Mouse (Mus musculus): ENCODE measurements around the gene Chst15. TPM values are rescaled to one million over a fixed set of nuclear protein-coding genes. Genes with fewer than 3 reads are reported as not detected.
A peak's percentile ranks its signal among the peaks of the same experiment; 100 is the strongest.

Chst15 gene
- polyA plus RNA-seq, 1 experiment from 2014 or later, result 25.5 TPM

- WGBS, result 87% methylated on average over 4 of the region's 4 CpGs
- H3K36me3 ChIP-seq (ENCODE audit: control insufficient read depth, insufficient read depth, low read length), result peaks cover 10% of the 10 kb centered on the region; the same call in 1 of the 2 replicates
Observed at GRCm38 (mm10) chr7:132267721-132268498, 49.1 kb downstream of the Chst15 start.

GRCm38 (mm10) chr7:132264763-132265162 is 52.3 kb downstream of the Chst15 start:
- peaks cover 16% of the 10 kb centered on the region for H3K36me3 ChIP-seq (ENCODE audit: control insufficient read depth, insufficient read depth, low read length)
- no peaks in the 10 kb centered on the region for H3K9me3 ChIP-seq (ENCODE audit: control insufficient read depth, low read length)
- H3K4me2 ChIP-seq (replicated peaks; ENCODE audit: low read depth, low read length), result no peak overlapping the region
- no peak for DNase-seq (ENCODE audit: low spot score)
- no peak for ATAC-seq (ENCODE audit: low FRiP score)
- peak overlapping the region; percentile 87 for H3K27ac ChIP-seq (ENCODE audit: low read depth, low read length)
- 65% methylated on average over 3 of the region's 3 CpGs for WGBS
- no peak overlapping the region for H3K4me3 ChIP-seq (ENCODE audit: low read depth, low read length)
- no peaks in the 10 kb centered on the region for H3K27me3 ChIP-seq (ENCODE audit: control insufficient read depth, insufficient read depth, low read length)
- peaks cover 10% of the 10 kb centered on the region; the same call in 1 of the 2 replicates for H3K4me1 ChIP-seq (replicated peaks; ENCODE audit: control insufficient read depth, insufficient read depth, low read length)
- no peak overlapping the region for H3K9ac ChIP-seq (ENCODE audit: low read depth, low read length)

More at GRCm38 (mm10) chr7:132267721-132268498, 49.1 kb downstream of the Chst15 start:
- no peak for DNase-seq (ENCODE audit: low spot score)
- peaks cover 10% of the 10 kb centered on the region; the same call in 1 of the 2 replicates for H3K4me1 ChIP-seq (replicated peaks; ENCODE audit: control insufficient read depth, insufficient read depth, low read length)
- no peaks in the 10 kb centered on the region for H3K27me3 ChIP-seq (ENCODE audit: control insufficient read depth, insufficient read depth, low read length)
- no peak overlapping the region for H3K9ac ChIP-seq (ENCODE audit: low read depth, low read length)
- no peaks in the 10 kb centered on the region for H3K9me3 ChIP-seq (ENCODE audit: control insufficient read depth, low read length)
- H3K4me2 ChIP-seq (replicated peaks; ENCODE audit: low read depth, low read length), result no peak overlapping the region
- no peak overlapping the region for H3K27ac ChIP-seq (ENCODE audit: low read depth, low read length)
- H3K4me3 ChIP-seq (ENCODE audit: low read depth, low read length), result no peak overlapping the region
- no peak for ATAC-seq (ENCODE audit: low FRiP score)

GRCm38 (mm10) chr7:132263186-132263585 is 53.8 kb downstream of the Chst15 start:
- Histone ChIP-seq H3K27ac (ENCODE audit: low read depth, low read length) (peak overlapping the region; percentile 87), H3K9ac (ENCODE audit: low read depth, low read length) (no peak overlapping the region; the same call in 1 of the 2 replicates), H3K36me3 (ENCODE audit: control insufficient read depth, insufficient read depth, low read length) (peaks cover 10% of the 10 kb centered on the region), H3K4me1 (replicated peaks; ENCODE audit: control insufficient read depth, insufficient read depth, low read length) (peaks cover 10% of the 10 kb centered on the region; the same call in 1 of the 2 replicates), H3K4me3 (ENCODE audit: low read depth, low read length) (no peak overlapping the region), H3K4me2 (replicated peaks; ENCODE audit: low read depth, low read length) (no peak overlapping the region), H3K27me3 (ENCODE audit: control insufficient read depth, insufficient read depth, low read length) (no peaks in the 10 kb centered on the region), H3K9me3 (ENCODE audit: control insufficient read depth, low read length) (no peaks in the 10 kb centered on the region)
- ATAC-seq (ENCODE audit: low FRiP score) (peak; percentile 83), DNase-seq (ENCODE audit: low spot score) (peak; percentile 53)
- WGBS, result 21% methylated on average over 6 of the region's 6 CpGs

GRCm38 (mm10) chr7:132262696-132263095 is 54.3 kb downstream of the Chst15 start:
- DNase-seq (ENCODE audit: low spot score), result peak; percentile 71
- 21% methylated on average over 6 of the region's 6 CpGs for WGBS
- Histone ChIP-seq H3K4me2 (replicated peaks; ENCODE audit: low read depth, low read length) (no peak overlapping the region), H3K4me1 (replicated peaks; ENCODE audit: control insufficient read depth, insufficient read depth, low read length) (peaks cover 10% of the 10 kb centered on the region; the same call in 1 of the 2 replicates), H3K4me3 (ENCODE audit: low read depth, low read length) (no peak overlapping the region), H3K27ac (ENCODE audit: low read depth, low read length) (peak overlapping the region; percentile 87), H3K9me3 (ENCODE audit: control insufficient read depth, low read length) (no peaks in the 10 kb centered on the region), H3K36me3 (ENCODE audit: control insufficient read depth, insufficient read depth, low read length) (peaks cover 10% of the 10 kb centered on the region), H3K27me3 (ENCODE audit: control insufficient read depth, insufficient read depth, low read length) (no peaks in the 10 kb centered on the region), H3K9ac (ENCODE audit: low read depth, low read length) (no peak overlapping the region)
- ATAC-seq (ENCODE audit: low FRiP score), result peak; percentile 92

GRCm38 (mm10) chr7:132261885-132262284 is 55.1 kb downstream of the Chst15 start:
- no peak overlapping the region for H3K9ac ChIP-seq (ENCODE audit: low read depth, low read length)
- no peaks in the 10 kb centered on the region for H3K9me3 ChIP-seq (ENCODE audit: control insufficient read depth, low read length)
- no peak overlapping the region for H3K4me2 ChIP-seq (replicated peaks; ENCODE audit: low read depth, low read length)
- DNase-seq (ENCODE audit: low spot score), result no peak
- peaks cover 10% of the 10 kb centered on the region for H3K36me3 ChIP-seq (ENCODE audit: control insufficient read depth, insufficient read depth, low read length)
- peak overlapping the region; percentile 87; the same call in 1 of the 2 replicates for H3K27ac ChIP-seq (ENCODE audit: low read depth, low read length)
- ATAC-seq (ENCODE audit: low FRiP score), result no peak
- peaks cover 10% of the 10 kb centered on the region; the same call in 1 of the 2 replicates for H3K4me1 ChIP-seq (replicated peaks; ENCODE audit: control insufficient read depth, insufficient read depth, low read length)
- no peak overlapping the region for H3K4me3 ChIP-seq (ENCODE audit: low read depth, low read length)
- H3K27me3 ChIP-seq (ENCODE audit: control insufficient read depth, insufficient read depth, low read length), result no peaks in the 10 kb centered on the region
- WGBS, result 55% methylated on average over 3 of the region's 3 CpGs

GRCm38 (mm10) chr7:132260632-132261031 is 56.4 kb downstream of the Chst15 start:
- 63% methylated on average over 5 of the region's 5 CpGs for WGBS
- no peaks in the 10 kb centered on the region for H3K27me3 ChIP-seq (ENCODE audit: control insufficient read depth, insufficient read depth, low read length)
- no peak overlapping the region for H3K4me2 ChIP-seq (replicated peaks; ENCODE audit: low read depth, low read length)
- H3K4me1 ChIP-seq (replicated peaks; ENCODE audit: control insufficient read depth, insufficient read depth, low read length), result peaks cover 10% of the 10 kb centered on the region; the same call in 1 of the 2 replicates
- no peaks in the 10 kb centered on the region for H3K9me3 ChIP-seq (ENCODE audit: control insufficient read depth, low read length)
- ATAC-seq (ENCODE audit: low FRiP score), result no peak
- no peak overlapping the region for H3K9ac ChIP-seq (ENCODE audit: low read depth, low read length)
- H3K4me3 ChIP-seq (ENCODE audit: low read depth, low read length), result no peak overlapping the region
- no peak for DNase-seq (ENCODE audit: low spot score)
- peaks cover 7% of the 10 kb centered on the region; the same call in 1 of the 2 replicates for H3K36me3 ChIP-seq (ENCODE audit: control insufficient read depth, insufficient read depth, low read length)
- no peak overlapping the region for H3K27ac ChIP-seq (ENCODE audit: low read depth, low read length)

- Histone ChIP-seq H3K27ac (ENCODE audit: low read depth, low read length) (no peak overlapping the region), H3K4me1 (replicated peaks; ENCODE audit: control insufficient read depth, insufficient read depth, low read length) (peaks cover 6% of the 10 kb centered on the region; the same call in 1 of the 2 replicates), H3K36me3 (ENCODE audit: control insufficient read depth, insufficient read depth, low read length) (peaks cover 7% of the 10 kb centered on the region; the same call in 1 of the 2 replicates), H3K4me3 (ENCODE audit: low read depth, low read length) (no peak overlapping the region), H3K4me2 (replicated peaks; ENCODE audit: low read depth, low read length) (no peak overlapping the region), H3K9ac (ENCODE audit: low read depth, low read length) (no peak overlapping the region), H3K27me3 (ENCODE audit: control insufficient read depth, insufficient read depth, low read length) (no peaks in the 10 kb centered on the region), H3K9me3 (ENCODE audit: control insufficient read depth, low read length) (no peaks in the 10 kb centered on the region)
- WGBS, result 66% methylated on average over 7 of the region's 7 CpGs
- DNase-seq (ENCODE audit: low spot score) (no peak), ATAC-seq (ENCODE audit: low FRiP score) (no peak)
Observed at GRCm38 (mm10) chr7:132258817-132259216, 58.2 kb downstream of the Chst15 start.

GRCm38 (mm10) chr7:132258216-132258615 is 58.8 kb downstream of the Chst15 start:
- ATAC-seq (ENCODE audit: low FRiP score) (no peak), DNase-seq (ENCODE audit: low spot score) (no peak)
- H3K9me3 ChIP-seq (ENCODE audit: control insufficient read depth, low read length), result no peaks in the 10 kb centered on the region
- no peak overlapping the region for H3K9ac ChIP-seq (ENCODE audit: low read depth, low read length)
- no peak overlapping the region for H3K27ac ChIP-seq (ENCODE audit: low read depth, low read length)
- no peaks in the 10 kb centered on the region for H3K27me3 ChIP-seq (ENCODE audit: control insufficient read depth, insufficient read depth, low read length)
- H3K36me3 ChIP-seq (ENCODE audit: control insufficient read depth, insufficient read depth, low read length), result peaks cover 7% of the 10 kb centered on the region; the same call in 1 of the 2 replicates
- H3K4me1 ChIP-seq (replicated peaks; ENCODE audit: control insufficient read depth, insufficient read depth, low read length), result peaks cover under 1% of the 10 kb centered on the region; the same call in 1 of the 2 replicates
- H3K4me3 ChIP-seq (ENCODE audit: low read depth, low read length), result no peak overlapping the region
- WGBS, result 77% methylated on average over 5 of the region's 5 CpGs
- H3K4me2 ChIP-seq (replicated peaks; ENCODE audit: low read depth, low read length), result no peak overlapping the region

Data from hindbrain, embryonic 11.5 days (tissue).